Mouse (Mus musculus) forebrain, embryonic 11.5 days (tissue): ENCODE measurements around the gene Crybg1. TPM values are rescaled to one million over a fixed set of nuclear protein-coding genes. Genes with fewer than 3 reads are reported as not detected.

ENCODE experiments used
- ATAC-seq: fragments of 200-750 bp; cut with Nextera tagmentation; replicated peaks from 2 replicates; pipeline ENCODE4 v1.8.0; 2017; ENCODE audit warnings: moderate TSS enrichment; ENCODE audit not compliant: low FRiP score
- DNase-seq: peaks from one replicate; pipeline ENCODE4 v3.0.0-alpha.2; 2017; ENCODE audit warnings: low spot score
- H3K27ac ChIP-seq: fragments of 300-500 bp; sonication (generic); 2 replicates; pipeline ENCODE4 v1.5.1; 2014; ENCODE audit warnings: low read depth, low read length
- H3K27me3 ChIP-seq: fragments of 300-500 bp; sonication (generic); 2 replicates; pipeline ENCODE4 v1.6.1; 2014; ENCODE audit warnings: mild to moderate bottlenecking, low read length, mixed read lengths; ENCODE audit not compliant: control insufficient read depth, insufficient read depth
- H3K36me3 ChIP-seq: fragments of 300-500 bp; sonication (generic); 2 replicates; pipeline ENCODE4 v1.6.1; 2014; ENCODE audit warnings: mild to moderate bottlenecking, low read length, moderate library complexity, mixed read lengths; ENCODE audit not compliant: control insufficient read depth, insufficient read depth
- H3K4me1 ChIP-seq: fragments of 300-500 bp; sonication (generic); replicated peaks from 2 replicates; pipeline ENCODE4 v1.6.1; 2014; ENCODE audit warnings: low read length, mixed read lengths; ENCODE audit not compliant: control insufficient read depth, insufficient read depth
- H3K4me2 ChIP-seq: fragments of 300-500 bp; sonication (generic); 2 replicates; pipeline ENCODE4 v1.6.1; 2014; ENCODE audit warnings: low read depth, mild to moderate bottlenecking, low read length, moderate library complexity, mixed read lengths; ENCODE audit not compliant: severe bottlenecking
- H3K4me3 ChIP-seq: fragments of 300-500 bp; sonication (generic); 2 replicates; pipeline ENCODE4 v1.5.1; 2014; ENCODE audit warnings: low read depth, low read length
- H3K9ac ChIP-seq: fragments of 300-500 bp; sonication (generic); 2 replicates; pipeline ENCODE4 v1.6.1; 2014; ENCODE audit warnings: low read length
- H3K9me3 ChIP-seq: fragments of 300-500 bp; sonication (generic); 2 replicates; pipeline ENCODE4 v1.6.1; 2016; ENCODE audit warnings: low read length, mixed read lengths; ENCODE audit not compliant: control insufficient read depth
- WGBS: fragments of 180-500 bp; shearing (Covaris S2); extraction: QIAGEN DNeasy Blood & Tissue Kit; methylation state at CpG from one replicate; pipeline ENCODE4 v1.1.7; 2014; 5-methylcytosine and 5-hydroxymethylcytosine counted together
- polyA plus RNA-seq: library from polyadenylated mRNA; unstranded; fragments of >200 nt; fragmentation: Nextera tagmentation; extraction: Ambion mirVana; gene quantifications from 2 replicates; pipeline ENCODE4 v1.2.1, GENCODE M21; 2014

Crybg1 gene
- polyA plus RNA-seq, 1 experiment from 2014 or later, result 0.24 TPM

DNA sequence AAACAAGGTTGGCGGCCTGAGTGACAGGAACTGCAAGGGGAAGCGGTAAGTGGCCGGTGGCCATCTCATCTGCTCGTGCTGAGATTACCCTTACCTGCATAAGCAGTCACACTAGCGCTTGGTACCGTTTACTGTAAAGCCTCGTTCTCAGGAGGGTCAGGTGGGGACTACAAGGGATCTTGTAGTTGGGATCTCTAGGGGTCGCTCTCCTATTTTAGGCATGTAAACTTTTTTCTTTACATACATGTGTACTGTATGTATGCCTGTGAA is 237.8 kb downstream of the Crybg1 start:
- no peaks in the 10 kb centered on the region for H3K4me1 ChIP-seq
- no peak for ATAC-seq
- no peak overlapping the region for H3K9ac ChIP-seq
- no peaks in the 10 kb centered on the region for H3K27me3 ChIP-seq
- H3K4me3 ChIP-seq, result no peak overlapping the region
- H3K27ac ChIP-seq, result no peak overlapping the region
- no peaks in the 10 kb centered on the region for H3K9me3 ChIP-seq
- H3K36me3 ChIP-seq, result no peaks in the 10 kb centered on the region
- no peak for DNase-seq
- H3K4me2 ChIP-seq, result no peak overlapping the region
- 89% methylated on average over 8 of the region's 8 CpGs for WGBS

DNA sequence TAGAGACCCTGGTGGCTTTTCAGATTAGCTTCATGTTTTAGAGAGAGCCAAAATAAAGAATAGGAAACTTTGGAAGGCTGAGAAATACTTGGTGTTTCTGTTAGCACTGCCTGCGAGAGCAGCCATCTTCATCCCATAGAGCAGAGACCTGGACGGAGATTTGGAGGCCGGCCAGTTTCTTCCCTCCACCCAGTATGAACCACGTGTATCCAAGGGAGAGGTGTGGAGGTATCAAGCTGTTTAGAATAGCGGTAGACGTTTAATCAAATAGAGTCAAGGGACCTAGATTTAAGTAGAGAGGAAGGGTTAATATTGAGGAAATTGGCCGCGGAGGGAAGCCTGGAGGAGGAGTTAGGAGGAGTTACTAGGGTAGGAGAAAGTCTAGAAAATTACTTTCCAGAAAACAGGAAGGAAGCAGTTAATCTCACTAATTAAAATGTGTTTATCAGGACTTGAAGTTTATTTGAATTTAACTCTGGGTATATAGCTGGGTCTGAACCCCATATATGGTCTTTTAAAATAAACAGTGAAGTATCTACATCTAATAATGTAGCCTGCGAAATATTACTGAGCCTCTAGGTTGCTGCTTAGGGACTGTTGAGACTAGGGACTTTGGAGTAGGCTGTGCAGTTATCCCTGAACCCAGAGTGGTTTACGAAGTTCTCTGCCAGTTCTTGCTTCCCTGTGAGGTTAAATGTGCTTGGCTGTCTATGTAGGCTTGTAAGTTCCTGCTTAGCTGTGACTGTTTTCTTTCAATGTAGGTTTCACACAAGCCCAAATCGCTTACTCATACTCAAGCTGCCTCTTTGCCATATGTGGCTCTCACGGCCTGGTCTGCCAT is 238.4 kb downstream of the Crybg1 start:
- Histone ChIP-seq H3K9ac (no peak overlapping the region), H3K36me3 (no peaks in the 10 kb centered on the region), H3K27me3 (no peaks in the 10 kb centered on the region), H3K4me2 (no peak overlapping the region), H3K4me1 (no peaks in the 10 kb centered on the region), H3K9me3 (no peaks in the 10 kb centered on the region), H3K4me3 (no peak overlapping the region), H3K27ac (no peak overlapping the region)
- WGBS, result 91% methylated on average over 12 of the region's 12 CpGs
- DNase-seq, result no peak
- ATAC-seq, result no peak

DNA sequence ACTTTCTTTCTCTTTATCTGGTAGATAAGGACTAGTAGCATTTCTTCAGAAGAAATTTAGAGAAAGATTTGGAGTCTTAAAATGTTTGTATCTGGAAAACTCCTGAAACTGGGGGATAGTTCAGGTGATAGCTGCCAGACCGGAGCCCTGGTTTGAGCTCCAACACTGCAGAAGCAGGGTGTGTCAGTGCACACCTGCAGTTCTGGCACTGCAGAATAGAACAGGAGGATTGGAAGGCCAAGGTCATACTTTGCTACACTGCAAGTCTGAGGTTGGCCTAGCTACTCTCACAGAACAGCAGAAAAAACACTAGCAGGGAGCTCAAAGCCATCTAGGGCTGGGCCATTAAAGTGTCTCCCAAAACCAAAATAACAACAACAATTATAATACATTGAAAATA is 244.1 kb downstream of the Crybg1 start:
- H3K4me3 ChIP-seq, result no peak overlapping the region
- no peak overlapping the region for H3K27ac ChIP-seq
- no peaks in the 10 kb centered on the region for H3K9me3 ChIP-seq
- H3K4me2 ChIP-seq, result no peak overlapping the region
- H3K36me3 ChIP-seq, result no peaks in the 10 kb centered on the region
- H3K9ac ChIP-seq, result no peak overlapping the region
- DNase-seq (no peak), ATAC-seq (no peak)
- H3K27me3 ChIP-seq, result no peaks in the 10 kb centered on the region
- H3K4me1 ChIP-seq, result peaks cover 2% of the 10 kb centered on the region; the same call in 1 of the 2 replicates
- 83% methylated on average over 1 of the region's 1 CpGs for WGBS

DNA sequence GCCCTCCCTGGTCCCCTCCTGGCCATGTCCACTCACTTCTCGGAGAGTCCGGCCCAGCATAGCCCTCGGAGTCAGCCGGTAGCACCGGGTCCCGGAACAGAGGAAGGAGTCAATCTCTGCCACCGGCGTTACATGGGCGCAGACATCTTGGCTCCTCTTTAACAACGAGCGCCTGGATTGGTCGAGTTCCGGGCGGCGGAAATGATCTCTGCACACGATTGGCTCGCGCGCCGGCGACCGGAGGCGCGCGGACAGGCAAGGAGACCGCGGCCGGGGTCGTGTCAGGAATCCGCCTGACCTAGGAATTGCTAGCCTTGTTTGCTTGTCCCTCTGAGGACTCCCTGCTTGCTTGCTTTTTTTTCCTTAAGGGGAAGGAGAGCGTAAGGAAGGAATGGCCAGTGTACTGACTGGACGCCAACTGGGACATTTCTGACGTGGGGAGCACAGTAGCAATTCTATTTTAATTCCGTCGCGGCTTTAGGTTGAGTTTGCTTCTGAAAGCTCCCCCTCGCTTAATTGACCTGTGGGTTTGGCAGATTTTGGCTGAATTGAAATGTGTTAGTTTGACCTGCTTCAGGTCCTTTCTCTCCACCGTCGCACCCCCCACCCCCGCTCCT is 247.0 kb downstream of the Crybg1 start, which contains the start of the genes Qrsl1 and Rtn4ip1:
Gene Qrsl1 (minus strand): TSS at position 168 of the 617 bp plus-strand sequence.
Gene Rtn4ip1 (plus strand): TSS at position 230 of the 617 bp plus-strand sequence.
- H3K4me3 ChIP-seq, result peak within 1 kb of the TSS; percentile 73
- ATAC-seq (peak; percentile 99), DNase-seq (peak; percentile 94)
- no peaks in the 10 kb centered on the region for H3K27me3 ChIP-seq
- peak within 1 kb of the TSS; percentile 66 for H3K4me2 ChIP-seq
- peak within 1 kb of the TSS; percentile 84 for H3K9ac ChIP-seq
- under 1% methylated on average over 40 of the region's 40 CpGs for WGBS
- H3K4me1 ChIP-seq, result peaks cover 2% of the 10 kb centered on the region; the same call in 1 of the 2 replicates
- no peaks in the 10 kb centered on the region for H3K9me3 ChIP-seq
- no peaks in the 10 kb centered on the region for H3K36me3 ChIP-seq
- H3K27ac ChIP-seq, result no peak within 1 kb of the TSS

DNA sequence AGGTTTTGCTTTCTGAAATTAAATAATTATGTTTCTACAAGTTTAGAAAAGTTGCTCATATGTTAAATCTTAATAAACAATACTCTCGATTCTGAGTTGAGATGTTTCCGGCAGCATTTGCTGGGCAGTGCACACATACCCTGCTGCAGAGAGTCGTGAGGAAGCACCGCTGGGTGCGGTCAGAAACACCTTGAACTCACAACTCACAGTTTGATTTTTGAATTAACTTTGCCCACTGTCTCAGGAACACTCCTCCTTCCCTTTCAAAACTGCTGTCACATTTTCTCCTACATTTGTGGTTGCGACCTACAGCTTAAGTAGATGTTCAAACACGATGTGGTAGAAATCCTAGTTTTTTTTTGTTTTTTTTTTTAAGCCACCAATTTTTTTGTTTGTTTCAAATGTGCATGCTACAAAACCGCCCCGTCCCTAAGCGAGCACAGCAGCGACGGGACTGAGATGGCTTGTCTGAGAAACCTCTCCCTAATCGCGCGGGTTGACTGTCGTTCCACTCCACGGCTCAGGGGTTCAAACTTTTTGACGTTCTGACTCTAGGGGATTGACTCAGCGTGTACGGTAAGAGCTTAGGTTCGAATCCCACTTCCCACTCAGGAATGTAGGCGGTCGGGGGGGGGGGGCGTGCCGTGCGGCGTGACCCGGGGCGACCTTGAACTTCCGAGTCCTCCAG is 247.6 kb downstream of the Crybg1 start:
- DNase-seq (no peak), ATAC-seq (no peak; the same call in 1 of the 2 replicates)
- peak overlapping the region; percentile 73 for H3K4me3 ChIP-seq
- no peaks in the 10 kb centered on the region for H3K9me3 ChIP-seq
- H3K9ac ChIP-seq, result peak overlapping the region; percentile 84
- no peaks in the 10 kb centered on the region for H3K36me3 ChIP-seq
- WGBS, result 7% methylated on average over 30 of the region's 30 CpGs
- no peak overlapping the region for H3K27ac ChIP-seq
- H3K27me3 ChIP-seq, result no peaks in the 10 kb centered on the region
- peak overlapping the region; percentile 66 for H3K4me2 ChIP-seq
- H3K4me1 ChIP-seq, result peaks cover 2% of the 10 kb centered on the region; the same call in 1 of the 2 replicates

Other genes starting within 250 kb of the Crybg1 start
- 26.5 and 29.0 TPM in 2 replicates for gene Qrsl1, start 247.1 kb downstream of the Crybg1 start, polyA plus RNA-seq
- 20.7 and 20.8 TPM in 2 replicates for gene Rtn4ip1, start 247.0 kb downstream of the Crybg1 start, polyA plus RNA-seq
- 49.2 and 54.9 TPM in 2 replicates for gene Atg5, start 119.5 kb upstream of the Crybg1 start, polyA plus RNA-seq